Mouse (Mus musculus) G1E (cell line): ENCODE results near the gene Lrrtm4. TPM values are rescaled to one million over a fixed set of nuclear protein-coding genes. Genes with fewer than 3 reads are reported as not detected.

ENCODE experiments used
- ATAC-seq: 2 replicates; pipeline ENCODE4 v1.8.0; 2016; ENCODE audit warnings: mild to moderate bottlenecking; ENCODE audit not compliant: insufficient number of reproducible peaks, poor library complexity, low FRiP score, severe bottlenecking; ENCODE audit errors: extremely low read depth
- DNase-seq: peaks from one replicate; pipeline ENCODE4 v3.0.0; 2012; ENCODE audit warnings: low spot score
- H3K27me3 ChIP-seq: 2 replicates; pipeline ENCODE4 v1.6.1; 2012; ENCODE audit warnings: mild to moderate bottlenecking, low read length, inconsistent platforms; ENCODE audit not compliant: insufficient read depth
- H3K36me3 ChIP-seq: replicated peaks from 2 replicates; pipeline ENCODE3; 2012; ENCODE audit warnings: mild to moderate bottlenecking, inconsistent platforms
- H3K4me1 ChIP-seq: 2 replicates; pipeline ENCODE4 v1.6.1; 2012; ENCODE audit warnings: low read depth, low read length, inconsistent platforms, mixed read lengths; ENCODE audit not compliant: insufficient read depth
- H3K4me3 ChIP-seq: 2 replicates; pipeline ENCODE4 v1.5.1; 2012; ENCODE audit warnings: low read depth, mild to moderate bottlenecking, inconsistent platforms, low read length, moderate library complexity, mixed read lengths
- H3K9me3 ChIP-seq: replicated peaks from 2 replicates; pipeline ENCODE4 v1.6.1; 2012; ENCODE audit warnings: inconsistent platforms
- CTCF ChIP-seq: IDR thresholded peaks from 2 replicates; pipeline ENCODE4 v1.5.1; 2012; ENCODE audit warnings: low read depth, low read length, inconsistent platforms, mixed read lengths
- GATA1 ChIP-seq: IDR thresholded peaks from 2 replicates; pipeline ENCODE4 v1.6.1; 2012; ENCODE audit warnings: borderline replicate concordance, low read length, inconsistent platforms, mixed read lengths
- GATA2 ChIP-seq: IDR thresholded peaks from 2 replicates; pipeline ENCODE4 v1.6.1; 2012; ENCODE audit warnings: low read depth, low read length, inconsistent platforms, borderline replicate concordance
- POLR2AphosphoS5 ChIP-seq: IDR thresholded peaks from 2 replicates; pipeline ENCODE4 v1.6.1; 2012; ENCODE audit warnings: low read depth, low read length, inconsistent platforms; ENCODE audit not compliant: insufficient replicate concordance
- TAL1 ChIP-seq: conservative IDR thresholded peaks from 2 replicates; pipeline ENCODE4 v1.6.1; 2012; ENCODE audit warnings: low read depth, low read length, inconsistent platforms, mixed read lengths
- polyA plus RNA-seq: library from polyadenylated mRNA; stranded (reverse); fragments of >175 nt; gene quantifications from 2 replicates; pipeline ENCODE4 v1.2.3, GENCODE M21; 2012
- total RNA-seq, 2 experiments: library from RNA; stranded (forward) in 1 of 2; stranded (reverse) in 1 of 2; fragments of 200-1000 nt in 1 of 2; fragments of >200 nt in 1 of 2; fragmentation: Nextera tagmentation in 1 of 2; gene quantifications; 2 replicates each; pipeline ENCODE4 v1.2.3; 2014 to 2017

Gene Lrrtm4
- total and polyA plus RNA-seq, 3 experiments: 0.27 TPM; not detected in 2

DNA sequence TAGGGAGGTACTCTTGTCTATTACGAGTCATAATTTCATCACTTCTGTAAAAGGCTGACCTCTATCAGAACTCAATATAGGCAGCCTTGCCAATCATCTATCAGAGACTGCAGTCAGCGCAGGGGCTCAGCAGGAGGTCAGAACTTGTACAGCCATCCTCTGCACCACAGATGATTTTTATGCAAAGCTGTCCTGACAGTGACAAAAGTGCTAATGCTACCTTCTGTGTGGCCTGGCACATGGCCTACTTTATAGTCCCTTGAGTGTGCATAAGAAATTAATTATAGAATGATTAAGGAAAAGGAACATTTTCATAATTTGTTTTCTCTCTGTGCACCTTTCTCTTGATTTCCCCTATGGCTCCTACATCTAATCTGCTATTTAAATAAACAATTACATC is 86.7 kb downstream of the Lrrtm4 start:
- TF ChIP-seq TAL1 (no peak), GATA2 (no peak), GATA1 (no peak), POLR2AphosphoS5 (no peak), CTCF (no peak)
- no peaks in the 10 kb centered on the region for H3K9me3 ChIP-seq
- DNase-seq: no peak
- H3K27me3 ChIP-seq: no peaks in the 10 kb centered on the region
- H3K36me3 ChIP-seq: no peaks in the 10 kb centered on the region
- no peak for ATAC-seq
- H3K4me1 ChIP-seq: no peaks in the 10 kb centered on the region
- H3K4me3 ChIP-seq: no peak overlapping the region

DNA sequence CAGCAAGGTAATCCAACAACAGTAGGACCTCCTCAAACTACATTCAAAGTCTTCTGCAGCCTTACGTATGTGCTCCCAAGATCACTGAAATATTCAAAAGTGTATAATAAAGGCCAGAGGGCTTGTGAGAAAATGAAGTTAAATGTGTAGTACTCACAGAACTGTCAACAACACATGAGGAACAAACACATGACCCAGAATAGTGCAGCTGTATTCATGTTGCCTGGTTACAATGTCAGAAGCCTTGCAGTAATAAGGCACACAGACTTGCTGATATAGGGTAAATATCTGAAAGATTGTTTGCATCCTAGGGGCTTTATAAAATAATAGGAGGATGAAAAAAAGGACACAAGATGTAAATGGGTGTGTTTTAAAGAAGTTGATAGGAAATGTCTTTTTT is 87.2 kb downstream of the Lrrtm4 start:
- no peaks in the 10 kb centered on the region for H3K27me3 ChIP-seq
- TF ChIP-seq POLR2AphosphoS5: no peak
- no peak for TF ChIP-seq GATA1
- no peak for TF ChIP-seq TAL1
- TF ChIP-seq GATA2: no peak
- TF ChIP-seq CTCF: no peak
- no peak overlapping the region for H3K4me3 ChIP-seq
- no peaks in the 10 kb centered on the region for H3K4me1 ChIP-seq
- DNase-seq (no peak), ATAC-seq (no peak)
- no peaks in the 10 kb centered on the region for H3K9me3 ChIP-seq
- H3K36me3 ChIP-seq: no peaks in the 10 kb centered on the region

DNA sequence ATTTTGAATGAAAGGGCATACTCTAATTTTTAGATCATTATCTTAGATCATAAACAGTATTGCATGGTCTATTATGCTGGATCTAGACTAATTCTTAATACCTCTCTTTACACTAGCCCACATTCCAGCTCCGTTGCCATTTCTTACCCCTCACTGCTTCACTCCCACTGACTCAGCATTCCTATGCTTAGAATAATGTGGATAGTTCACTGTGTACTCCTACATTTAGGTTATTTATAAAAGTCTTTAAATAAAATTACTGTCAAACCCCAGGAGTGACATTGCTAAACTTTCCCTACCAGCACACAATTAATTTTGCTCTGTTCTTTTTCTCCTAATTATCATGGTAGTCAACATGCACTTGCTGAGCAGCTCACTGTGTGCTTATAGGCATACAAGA is 107.7 kb downstream of the Lrrtm4 start:
- Histone ChIP-seq H3K4me1 (no peaks in the 10 kb centered on the region), H3K9me3 (peaks cover 5% of the 10 kb centered on the region; the same call in 1 of the 2 replicates), H3K36me3 (no peaks in the 10 kb centered on the region), H3K4me3 (no peak overlapping the region), H3K27me3 (no peaks in the 10 kb centered on the region)
- ATAC-seq (no peak), DNase-seq (no peak)
- TF ChIP-seq POLR2AphosphoS5 (no peak), GATA2 (no peak), CTCF (no peak), TAL1 (no peak), GATA1 (no peak)

DNA sequence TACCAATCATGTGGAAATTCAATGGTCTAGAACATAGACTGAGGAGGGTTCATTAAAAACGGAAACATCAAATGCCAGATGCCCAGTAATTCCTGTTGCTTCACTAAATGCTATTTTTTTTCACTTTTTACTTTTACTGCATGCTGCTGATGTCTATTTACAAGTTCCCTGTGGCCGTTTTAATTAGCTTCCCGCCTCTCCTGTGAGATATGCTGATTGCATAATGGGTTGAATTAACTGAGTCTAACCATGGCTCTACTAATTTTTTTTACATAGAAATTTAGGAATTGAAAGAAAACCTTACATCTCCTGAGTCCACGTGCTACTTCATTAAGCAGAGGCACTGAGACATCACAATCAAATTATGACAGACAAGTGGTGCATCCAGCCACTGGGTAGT is 143.9 kb downstream of the Lrrtm4 start:
- ATAC-seq (no peak), DNase-seq (no peak)
- Histone ChIP-seq H3K27me3 (no peaks in the 10 kb centered on the region), H3K36me3 (no peaks in the 10 kb centered on the region), H3K4me3 (no peak overlapping the region), H3K4me1 (no peaks in the 10 kb centered on the region), H3K9me3 (0 out of 2 replicates have a peak, but pooled peaks cover 3% of the 10 kb centered on the region)
- TF ChIP-seq GATA2 (no peak), POLR2AphosphoS5 (no peak), GATA1 (no peak), TAL1 (no peak), CTCF (no peak)

DNA sequence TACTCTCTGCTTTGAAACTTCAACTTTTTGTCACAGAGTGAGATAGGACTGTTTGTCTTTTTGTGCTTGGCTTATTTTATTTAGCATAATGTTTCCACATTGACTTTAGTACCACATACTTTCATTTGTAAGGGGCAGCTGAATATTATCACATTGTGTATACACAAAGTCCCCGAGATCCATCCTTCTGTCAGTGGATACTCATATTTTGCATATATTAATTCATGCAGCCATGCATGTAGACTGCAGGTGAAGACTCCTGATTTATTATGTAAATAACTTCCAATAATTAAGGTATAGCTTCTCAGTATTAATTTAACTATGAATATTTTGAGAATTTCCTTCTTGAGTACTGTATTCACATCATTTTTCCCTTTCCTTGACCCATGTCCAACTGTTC is 163.2 kb downstream of the Lrrtm4 start:
- no peak for TF ChIP-seq GATA2
- TF ChIP-seq POLR2AphosphoS5: no peak
- no peak for TF ChIP-seq GATA1
- no peak for TF ChIP-seq TAL1
- TF ChIP-seq CTCF: no peak
- no peaks in the 10 kb centered on the region for H3K36me3 ChIP-seq
- H3K4me3 ChIP-seq: no peak overlapping the region
- no peaks in the 10 kb centered on the region for H3K9me3 ChIP-seq
- no peaks in the 10 kb centered on the region for H3K4me1 ChIP-seq
- no peaks in the 10 kb centered on the region for H3K27me3 ChIP-seq
- ATAC-seq (no peak), DNase-seq (no peak)

DNA sequence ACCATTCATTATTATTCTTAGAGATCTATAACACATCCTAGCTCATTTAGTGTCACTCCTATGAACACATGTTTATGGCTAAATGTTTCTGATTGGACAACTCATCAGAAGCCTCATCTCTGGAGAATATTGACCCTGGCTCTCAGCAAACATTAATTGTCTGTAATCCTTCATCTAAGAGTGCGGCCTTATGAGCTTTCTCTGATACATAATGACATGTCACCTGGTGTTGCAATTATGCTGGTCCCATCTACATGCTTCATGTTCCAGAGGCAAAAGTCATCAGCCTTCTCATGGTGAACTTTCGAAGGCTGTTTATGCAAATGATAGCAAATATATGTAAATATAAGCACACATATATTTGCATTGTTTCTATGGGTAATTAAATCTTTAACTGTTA is 163.7 kb downstream of the Lrrtm4 start:
- no peaks in the 10 kb centered on the region for H3K4me1 ChIP-seq
- no peaks in the 10 kb centered on the region for H3K9me3 ChIP-seq
- TF ChIP-seq CTCF: no peak
- no peak for TF ChIP-seq POLR2AphosphoS5
- TF ChIP-seq TAL1: no peak
- no peak overlapping the region for H3K4me3 ChIP-seq
- ATAC-seq: no peak
- no peak for DNase-seq
- no peaks in the 10 kb centered on the region for H3K27me3 ChIP-seq
- H3K36me3 ChIP-seq: no peaks in the 10 kb centered on the region

DNA sequence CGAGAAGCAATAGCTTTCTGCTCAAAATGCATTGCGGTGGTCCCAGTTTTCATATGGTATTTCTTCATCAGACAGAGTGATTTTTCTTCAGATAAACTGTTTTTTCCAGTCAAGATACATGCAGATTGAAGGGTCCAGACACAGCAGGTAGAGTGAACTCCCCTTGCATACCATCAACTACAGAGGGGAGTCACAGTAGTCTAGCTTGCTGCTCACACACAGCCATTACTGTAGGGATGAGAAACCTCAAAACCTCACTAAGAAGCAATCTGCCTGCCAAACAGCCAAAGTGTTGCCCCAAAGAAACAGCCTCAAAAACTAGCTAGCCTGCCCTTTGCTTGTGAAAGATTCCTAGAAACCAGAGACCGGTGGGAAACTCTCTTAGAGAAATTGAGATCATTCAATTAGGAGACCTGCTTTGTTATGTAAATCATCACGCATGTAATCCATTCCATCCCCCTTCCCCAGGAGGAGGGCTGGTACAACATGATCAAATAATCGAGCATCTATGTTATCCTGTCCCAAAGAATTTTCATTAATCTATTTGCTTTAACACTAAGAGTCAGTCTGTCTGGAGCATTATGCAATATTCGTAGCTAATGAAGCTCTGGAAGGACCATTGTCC is 166.9 kb downstream of the Lrrtm4 start:
- no peaks in the 10 kb centered on the region for H3K4me1 ChIP-seq
- no peaks in the 10 kb centered on the region for H3K36me3 ChIP-seq
- H3K9me3 ChIP-seq: no peaks in the 10 kb centered on the region
- DNase-seq (no peak), ATAC-seq (no peak)
- H3K4me3 ChIP-seq: no peak overlapping the region
- no peak for TF ChIP-seq CTCF
- no peaks in the 10 kb centered on the region for H3K27me3 ChIP-seq
